Mouse (Mus musculus) effector memory CD4-positive, alpha-beta T cell, adult 7 months (primary cell): ENCODE results near the gene Ccdc73. TPM values are rescaled to one million over a fixed set of nuclear protein-coding genes. Genes with fewer than 3 reads are reported as not detected.

Experiments used
- polyA plus RNA-seq: library from polyadenylated mRNA; unstranded; fragments of 100-300 nt; shearing (Covaris generic); gene quantifications from one replicate; pipeline ENCODE4 v1.2.1, GENCODE M21; 2017

Gene Ccdc73
- 0.26 TPM for polyA plus RNA-seq

GRCm38 (mm10) chr2:104867282-104867855 is at the start of gene Ccdc73:
Ccdc73 (plus strand) TSS chr2:104867805.

GRCm38 (mm10) chr2:104849276-104849990 is 18.2 kb upstream of the Ccdc73 start, which contains the start of gene Prrg4:
Prrg4 (minus strand) TSS chr2:104849876.

GRCm38 (mm10) chr2:105016967-105017287 is 149.3 kb downstream of the Ccdc73 start, which contains the start of gene Eif3m:
Eif3m (minus strand) TSS chr2:105017080.

Other genes starting within 250 kb of the Ccdc73 start
- gene Tcp11l1, start 155.6 kb upstream of the Ccdc73 start, polyA plus RNA-seq, result 1.7 TPM
- 0.56 TPM for gene Pin1rt1, start 151.4 kb upstream of the Ccdc73 start, polyA plus RNA-seq
- gene Depdc7, start 124.9 kb upstream of the Ccdc73 start, polyA plus RNA-seq, result 0.35 TPM
- 1.2 TPM for gene Qser1, start 51.0 kb upstream of the Ccdc73 start, polyA plus RNA-seq
- 6.5 TPM for gene Prrg4, start 17.9 kb upstream of the Ccdc73 start, polyA plus RNA-seq
- 214 TPM for gene Eif3m, start 149.3 kb downstream of the Ccdc73 start, polyA plus RNA-seq
- gene Gm11060, start 224.2 kb downstream of the Ccdc73 start, polyA plus RNA-seq, result not detected